Mouse (Mus musculus) kidney, adult 2 months (tissue): ENCODE data around the gene Cbx2. TPM values are rescaled to one million over a fixed set of nuclear protein-coding genes. Genes with fewer than 3 reads are reported as not detected.

Experiments
- DNase-seq: peaks from one replicate; pipeline ENCODE4 v3.0.0; 2021
- H3K27ac ChIP-seq: fragments of 200-500 bp; 2 replicates; pipeline ENCODE4 v1.5.1; 2012; ENCODE audit warnings: low read depth, low read length, control low read depth, inconsistent platforms; ENCODE audit not compliant: insufficient read depth
- H3K27me3 ChIP-seq: fragments of 200-500 bp; replicated peaks from 2 replicates; pipeline ENCODE4 v1.6.1; 2012; ENCODE audit warnings: mild to moderate bottlenecking, moderate library complexity, low read length, inconsistent platforms; ENCODE audit not compliant: control insufficient read depth, insufficient read depth
- H3K36me3 ChIP-seq: fragments of 200-500 bp; 2 replicates; pipeline ENCODE4 v1.6.1; 2012; ENCODE audit warnings: mild to moderate bottlenecking, moderate library complexity, low read length, inconsistent platforms; ENCODE audit not compliant: control insufficient read depth, insufficient read depth
- H3K4me1 ChIP-seq: fragments of 200-500 bp; 2 replicates; pipeline ENCODE4 v1.6.1; 2011; ENCODE audit warnings: low read length; ENCODE audit not compliant: control insufficient read depth, insufficient read depth
- H3K4me3 ChIP-seq: fragments of 200-500 bp; 2 replicates; pipeline ENCODE4 v1.5.1; 2011; ENCODE audit warnings: mild to moderate bottlenecking, low read depth, low read length, control low read depth; ENCODE audit not compliant: insufficient read depth
- CTCF ChIP-seq: fragments of 200-500 bp; conservative IDR thresholded peaks from 2 replicates; pipeline ENCODE4 v1.5.1; 2011; ENCODE audit warnings: low read depth, mild to moderate bottlenecking, control low read depth, low read length, moderate library complexity, mixed read lengths; ENCODE audit not compliant: insufficient read depth, insufficient read length
- POLR2A ChIP-seq: fragments of 200-500 bp; IDR thresholded peaks from one replicate; pipeline ENCODE4 v1.6.1; 2011; ENCODE audit warnings: low read depth, low read length, control low read depth
- WGBS: fragments of 180-500 bp; shearing (Covaris S2); methylation state at CpG from one replicate; pipeline ENCODE4 v1.1.7; 2018; 5-methylcytosine and 5-hydroxymethylcytosine counted together
- polyA plus RNA-seq: library from polyadenylated mRNA; depleted of rRNA; stranded (reverse); fragments of >200 nt; gene quantifications from 2 replicates; pipeline ENCODE4 v1.2.3, GENCODE M21; 2012; rRNA removed

Gene Cbx2
- 3.5 and 3.9 TPM in 2 replicates for polyA plus RNA-seq

- Histone ChIP-seq H3K27ac (no peak within 1 kb of the TSS), H3K4me3 (peak within 1 kb of the TSS; percentile 95), H3K36me3 (no peaks in the 10 kb centered on the region; the same call in 1 of the 2 replicates), H3K27me3 (no peaks in the 10 kb centered on the region), H3K4me1 (0 out of 2 replicates have a peak, but pooled peaks cover 7% of the 10 kb centered on the region)
- under 1% methylated on average over 98 of the region's 99 CpGs for WGBS
- peak; percentile 92 for DNase-seq
- no peak for TF ChIP-seq CTCF
- no peak for TF ChIP-seq POLR2A
Measured at GRCm38 (mm10) chr11:119022895-119023615, at the start of gene Cbx2. Gene Cbx2 (plus strand): TSS chr11:119022962.

GRCm38 (mm10) chr11:118974340-118974739, 48.4 kb upstream of the Cbx2 start:
- no peak overlapping the region for H3K4me3 ChIP-seq
- TF ChIP-seq POLR2A (no peak), CTCF (no peak)
- H3K4me1 ChIP-seq, result no peaks in the 10 kb centered on the region
- no peak for DNase-seq
- H3K27ac ChIP-seq, result no peak overlapping the region
- no peaks in the 10 kb centered on the region for H3K36me3 ChIP-seq
- WGBS, result 80% methylated on average over 7 of the region's 7 CpGs
- H3K27me3 ChIP-seq, result no peaks in the 10 kb centered on the region

- TF ChIP-seq CTCF, result peak; percentile 78
- TF ChIP-seq POLR2A, result no peak
- no peaks in the 10 kb centered on the region for H3K36me3 ChIP-seq
- H3K27ac ChIP-seq, result no peak overlapping the region
- no peak overlapping the region for H3K4me3 ChIP-seq
- peak; percentile 51 for DNase-seq
- WGBS, result 2% methylated on average over 10 of the region's 10 CpGs
- no peaks in the 10 kb centered on the region for H3K4me1 ChIP-seq
- no peaks in the 10 kb centered on the region for H3K27me3 ChIP-seq
Measured at GRCm38 (mm10) chr11:118975427-118975826, 47.3 kb upstream of the Cbx2 start.

GRCm38 (mm10) chr11:118975917-118976316, 46.8 kb upstream of the Cbx2 start:
- WGBS, result 15% methylated on average over 12 of the region's 12 CpGs
- Histone ChIP-seq H3K27me3 (no peaks in the 10 kb centered on the region), H3K4me1 (no peaks in the 10 kb centered on the region), H3K36me3 (no peaks in the 10 kb centered on the region), H3K27ac (no peak overlapping the region), H3K4me3 (no peak overlapping the region)
- peak; percentile 18 for DNase-seq
- TF ChIP-seq POLR2A (no peak), CTCF (no peak)

- WGBS, result 74% methylated on average over 2 of the region's 2 CpGs
Measured at GRCm38 (mm10) chr11:118980388-118980787, 42.4 kb upstream of the Cbx2 start.

GRCm38 (mm10) chr11:118981012-118981776, 41.6 kb upstream of the Cbx2 start:
- Histone ChIP-seq H3K4me3 (no peak overlapping the region), H3K36me3 (no peaks in the 10 kb centered on the region), H3K4me1 (no peaks in the 10 kb centered on the region), H3K27ac (no peak overlapping the region), H3K27me3 (no peaks in the 10 kb centered on the region)
- no peak for DNase-seq
- 63% methylated on average over 18 of the region's 18 CpGs for WGBS
- TF ChIP-seq CTCF, result no peak
- no peak for TF ChIP-seq POLR2A

More at GRCm38 (mm10) chr11:118980388-118980787, 42.4 kb upstream of the Cbx2 start:
- Histone ChIP-seq H3K27ac (no peak overlapping the region), H3K4me3 (no peak overlapping the region), H3K4me1 (no peaks in the 10 kb centered on the region), H3K27me3 (no peaks in the 10 kb centered on the region), H3K36me3 (no peaks in the 10 kb centered on the region)
- no peak for DNase-seq
- TF ChIP-seq CTCF (no peak), POLR2A (no peak)

- Histone ChIP-seq H3K36me3 (no peaks in the 10 kb centered on the region), H3K27ac (no peak overlapping the region), H3K4me3 (no peak overlapping the region), H3K4me1 (no peaks in the 10 kb centered on the region), H3K27me3 (no peaks in the 10 kb centered on the region)
- DNase-seq, result no peak
- TF ChIP-seq CTCF, result no peak
- WGBS, result 54% methylated on average over 12 of the region's 12 CpGs
Measured at GRCm38 (mm10) chr11:118982593-118983113, 40.1 kb upstream of the Cbx2 start.
